Mouse (Mus musculus) embryonic facial prominence, embryonic 11.5 days (tissue): ENCODE results near the gene Zfp764. TPM values are rescaled to one million over a fixed set of nuclear protein-coding genes. Genes with fewer than 3 reads are reported as not detected.
"Not testable (repeated sequence)": the region's sequence is repeated elsewhere in the genome, so short reads cannot be mapped to it uniquely, and the experiment has no call there.

ENCODE experiments used
- ATAC-seq: fragments of 200-750 bp; cut with Nextera tagmentation; replicated peaks from 2 replicates; pipeline ENCODE4 v1.8.0; 2017; ENCODE audit warnings: low read depth; ENCODE audit not compliant: insufficient number of reproducible peaks, low FRiP score, low TSS enrichment
- DNase-seq: peaks from one replicate; pipeline ENCODE4 v3.0.0-alpha.2; 2015; ENCODE audit warnings: low spot score
- H3K27ac ChIP-seq: fragments of 300-500 bp; sonication (generic); replicated peaks from 2 replicates; pipeline ENCODE4 v1.5.1; 2014; ENCODE audit warnings: mild to moderate bottlenecking, low read depth, low read length, control low read depth
- H3K27me3 ChIP-seq: fragments of 300-500 bp; sonication (generic); 2 replicates; pipeline ENCODE4 v1.6.1; 2014; ENCODE audit warnings: mild to moderate bottlenecking, low read length, moderate library complexity, mixed read lengths; ENCODE audit not compliant: control insufficient read depth, insufficient read depth
- H3K36me3 ChIP-seq: fragments of 300-500 bp; sonication (generic); replicated peaks from 2 replicates; pipeline ENCODE4 v1.6.1; 2014; ENCODE audit warnings: low read depth, mild to moderate bottlenecking, low read length, moderate library complexity, mixed read lengths; ENCODE audit not compliant: control insufficient read depth, insufficient read depth
- H3K4me1 ChIP-seq: fragments of 300-500 bp; sonication (generic); 2 replicates; pipeline ENCODE4 v1.6.1; 2014; ENCODE audit warnings: low read length, mixed read lengths; ENCODE audit not compliant: control insufficient read depth, insufficient read depth
- H3K4me2 ChIP-seq: fragments of 300-500 bp; sonication (generic); 2 replicates; pipeline ENCODE4 v1.6.1; 2014; ENCODE audit warnings: low read depth, mild to moderate bottlenecking, control low read depth, low read length, moderate library complexity
- H3K4me3 ChIP-seq: fragments of 300-500 bp; sonication (generic); 2 replicates; pipeline ENCODE4 v1.5.1; 2014; ENCODE audit warnings: low read depth, low read length, control low read depth
- H3K9ac ChIP-seq: fragments of 300-500 bp; sonication (generic); replicated peaks from 2 replicates; pipeline ENCODE4 v1.6.1; 2014; ENCODE audit warnings: mild to moderate bottlenecking, control low read depth, low read length
- H3K9me3 ChIP-seq: fragments of 300-500 bp; sonication (generic); replicated peaks from 2 replicates; pipeline ENCODE4 v1.6.1; 2016; ENCODE audit warnings: mild to moderate bottlenecking, low read length, inconsistent platforms, mixed read lengths; ENCODE audit not compliant: control insufficient read depth
- WGBS: fragments of 180-500 bp; shearing (Covaris S2); extraction: QIAGEN DNeasy Blood & Tissue Kit; methylation state at CpG from one replicate; pipeline ENCODE4 v1.1.7; 2014; 5-methylcytosine and 5-hydroxymethylcytosine counted together
- polyA plus RNA-seq: library from polyadenylated mRNA; unstranded; fragments of >200 nt; fragmentation: Nextera tagmentation; extraction: Ambion mirVana; gene quantifications from 2 replicates; pipeline ENCODE4 v1.2.1, GENCODE M21; 2014

Zfp764 gene
- polyA plus RNA-seq, 1 experiment from 2014 or later: 7.9 TPM

- no peak overlapping the region for H3K9ac ChIP-seq
- WGBS: 95% methylated on average over 4 of the region's 4 CpGs
- no peaks in the 10 kb centered on the region for H3K9me3 ChIP-seq
- ATAC-seq: no peak
- H3K4me1 ChIP-seq: no peaks in the 10 kb centered on the region
- no peak overlapping the region for H3K4me2 ChIP-seq
- no peaks in the 10 kb centered on the region for H3K36me3 ChIP-seq
- no peak overlapping the region for H3K27ac ChIP-seq
- no peaks in the 10 kb centered on the region for H3K27me3 ChIP-seq
- no peak for DNase-seq
- H3K4me3 ChIP-seq: no peak overlapping the region
Measured at GRCm38 (mm10) chr7:127435206-127435605, 28.6 kb upstream of the Zfp764 start.

DNA sequence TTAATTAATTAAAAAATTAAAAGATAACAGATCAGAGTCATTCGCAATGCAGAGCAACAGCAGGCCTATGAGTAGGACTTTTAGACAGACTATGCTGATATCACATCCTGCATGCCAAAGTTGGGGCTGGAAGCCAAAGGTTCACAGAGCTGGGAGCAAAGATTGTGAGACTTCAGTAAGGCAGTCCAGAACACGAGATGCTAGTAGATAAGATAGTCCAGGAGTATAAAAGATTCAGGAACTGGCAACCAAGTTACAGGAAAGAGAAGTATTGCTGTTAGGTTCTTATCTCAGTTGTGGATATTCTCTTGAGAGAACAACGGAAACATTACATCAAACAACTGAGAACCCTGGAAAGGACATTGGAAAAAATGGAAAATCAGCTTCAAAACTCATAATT, 19.7 kb upstream of the Zfp764 start:
- no peak for DNase-seq
- Histone ChIP-seq H3K9ac (no peak overlapping the region), H3K36me3 (no peaks in the 10 kb centered on the region), H3K27me3 (no peaks in the 10 kb centered on the region), H3K4me3 (no peak overlapping the region), H3K27ac (no peak overlapping the region), H3K9me3 (no peaks in the 10 kb centered on the region), H3K4me2 (no peak overlapping the region), H3K4me1 (no peaks in the 10 kb centered on the region)
- WGBS: 77% methylated on average over 3 of the region's 3 CpGs
- no peak for ATAC-seq

GRCm38 (mm10) chr7:127425911-127426310, 19.3 kb upstream of the Zfp764 start:
- 85% methylated on average over 2 of the region's 2 CpGs for WGBS

DNA sequence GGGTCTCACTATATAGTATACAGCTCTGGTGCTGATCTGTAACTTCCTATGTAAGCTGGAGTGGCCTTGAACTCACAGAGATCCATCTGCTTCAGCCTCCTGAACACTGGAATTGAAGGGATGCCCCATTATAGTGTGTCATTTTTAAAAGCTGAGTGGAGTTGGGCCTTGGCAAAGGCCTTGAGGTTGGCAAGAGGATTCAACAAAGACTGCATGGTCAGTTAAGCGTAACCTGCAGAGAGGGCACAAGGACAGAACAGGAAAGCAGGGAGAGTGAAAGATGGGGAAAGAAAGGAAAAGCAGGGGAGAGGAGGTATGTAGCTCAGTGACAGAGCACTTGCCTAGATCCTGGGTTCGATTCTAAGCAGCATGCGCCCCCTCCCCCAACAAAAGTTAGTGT, 18.7 kb upstream of the Zfp764 start:
- ATAC-seq: no peak
- no peaks in the 10 kb centered on the region for H3K36me3 ChIP-seq
- H3K4me1 ChIP-seq: no peaks in the 10 kb centered on the region
- H3K27ac ChIP-seq: no peak overlapping the region
- no peak overlapping the region for H3K4me3 ChIP-seq
- no peak overlapping the region for H3K4me2 ChIP-seq
- no peaks in the 10 kb centered on the region for H3K27me3 ChIP-seq
- H3K9me3 ChIP-seq: no peaks in the 10 kb centered on the region
- WGBS: 87% methylated on average over 3 of the region's 3 CpGs
- no peak for DNase-seq
- no peak overlapping the region for H3K9ac ChIP-seq

More at GRCm38 (mm10) chr7:127425911-127426310, 19.3 kb upstream of the Zfp764 start:
- no peak for DNase-seq
- Histone ChIP-seq H3K4me2 (no peak overlapping the region), H3K4me1 (no peaks in the 10 kb centered on the region), H3K9ac (no peak overlapping the region), H3K27me3 (no peaks in the 10 kb centered on the region), H3K27ac (no peak overlapping the region), H3K9me3 (no peaks in the 10 kb centered on the region), H3K4me3 (no peak overlapping the region), H3K36me3 (no peaks in the 10 kb centered on the region)
- ATAC-seq: no peak

GRCm38 (mm10) chr7:127422247-127422646, 15.6 kb upstream of the Zfp764 start:
- DNase-seq: peak; percentile 13
- Histone ChIP-seq H3K9me3 (no peaks in the 10 kb centered on the region), H3K4me2 (peak overlapping the region; percentile 92), H3K36me3 (peaks cover 2% of the 10 kb centered on the region; the same call in 1 of the 2 replicates), H3K9ac (peak overlapping the region; percentile 32; the same call in 1 of the 2 replicates), H3K27ac (no peak overlapping the region), H3K27me3 (no peaks in the 10 kb centered on the region), H3K4me1 (no peaks in the 10 kb centered on the region), H3K4me3 (peak overlapping the region; percentile 80)
- ATAC-seq: no peak; the same call in 1 of the 2 replicates
- under 1% methylated on average over 15 of the region's 15 CpGs for WGBS

- Histone ChIP-seq H3K36me3 (peaks cover 2% of the 10 kb centered on the region; the same call in 1 of the 2 replicates), H3K9me3 (no peaks in the 10 kb centered on the region), H3K9ac (peak within 1 kb of the TSS; percentile 92), H3K4me1 (no peaks in the 10 kb centered on the region), H3K27me3 (no peaks in the 10 kb centered on the region), H3K4me2 (peak within 1 kb of the TSS; percentile 92), H3K4me3 (peak within 1 kb of the TSS; percentile 80), H3K27ac (no peak within 1 kb of the TSS)
- ATAC-seq: peak; percentile 91
- peak; percentile 96 for DNase-seq
- 1% methylated on average over 48 of the region's 48 CpGs for WGBS
Measured at GRCm38 (mm10) chr7:127421388-127422191, 15.0 kb upstream of the Zfp764 start, which contains the start of gene Zfp688. TSS of gene Zfp688 (minus strand) at chr7:127422068.

GRCm38 (mm10) chr7:127411418-127411817, 4.8 kb upstream of the Zfp764 start:
- no peak overlapping the region for H3K4me3 ChIP-seq
- DNase-seq: no peak
- H3K27ac ChIP-seq: no peak overlapping the region
- H3K4me1 ChIP-seq: no peaks in the 10 kb centered on the region
- H3K36me3 ChIP-seq: no peaks in the 10 kb centered on the region
- 74% methylated on average over 2 of the region's 2 CpGs for WGBS
- H3K27me3 ChIP-seq: no peaks in the 10 kb centered on the region
- no peak overlapping the region for H3K9ac ChIP-seq
- ATAC-seq: no peak
- H3K9me3 ChIP-seq: no peaks in the 10 kb centered on the region
- no peak overlapping the region for H3K4me2 ChIP-seq

DNA sequence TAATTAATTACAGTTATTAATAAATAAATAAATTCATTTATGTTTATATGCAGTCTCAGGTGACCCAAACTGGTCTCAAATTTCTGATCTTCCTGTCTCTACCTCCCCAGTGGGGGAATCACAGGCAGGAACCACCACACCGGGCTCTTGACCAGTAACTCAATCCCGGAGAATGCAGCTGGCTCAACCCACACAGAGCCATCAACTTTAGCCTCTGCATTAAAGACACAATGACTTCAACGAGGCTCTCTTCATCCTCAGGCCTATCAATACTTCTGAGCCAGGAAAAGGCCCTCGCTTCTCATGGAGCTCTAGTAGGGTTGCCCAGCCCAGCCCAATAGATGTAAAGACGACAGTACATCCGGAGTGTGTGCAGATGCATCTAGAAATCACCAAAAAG, 2.5 kb downstream of the Zfp764 start:
- not testable (repeated sequence) for H3K27ac ChIP-seq, H3K4me1 ChIP-seq, H3K4me2 ChIP-seq, H3K27me3 ChIP-seq, DNase-seq, H3K9ac ChIP-seq, H3K9me3 ChIP-seq, ATAC-seq, H3K36me3 ChIP-seq, H3K4me3 ChIP-seq
- WGBS: 93% methylated on average over 6 of the region's 6 CpGs
